ENCODE assay signal across 17 mouse cellular contexts in the genomic region with DNA sequence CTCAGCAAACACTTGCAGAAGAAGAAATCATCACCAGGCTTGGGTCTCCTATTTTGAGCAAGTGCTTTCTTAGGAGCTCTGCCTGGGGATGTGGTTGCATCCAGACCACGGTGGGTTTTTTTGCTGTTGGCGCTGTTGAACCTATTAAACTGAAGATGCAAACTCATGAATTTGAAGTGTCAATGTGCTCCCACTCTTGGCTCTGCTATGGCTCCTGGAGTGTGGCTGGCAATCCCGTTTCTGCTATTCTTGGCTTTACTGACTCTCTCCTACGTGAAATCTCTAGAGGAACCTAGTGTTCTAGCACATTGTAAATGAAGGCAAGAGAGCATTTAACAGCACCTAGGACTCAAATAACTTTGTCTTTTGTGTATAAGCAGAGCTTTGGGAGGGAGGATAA.
DNase-seq lines count a peak whose midpoint lies in the region; ATAC-seq lines count a peak whose summit lies in the region.
"Had no signal": no experiment of that assay in that cellular context is flagged by ENCODE, and none has a peak within 500 bp of the region (broad histone marks: within the 10 kb centered on the region; RNA-seq: fewer than 3 reads in every experiment).

No protein-coding gene starts in this region.

- H3K27ac ChIP-seq in kidney, embryonic 16.5 days (ENCODE audit: low read length), result no peak overlapping the region
- H3K27ac ChIP-seq: heart, adult 2 months; kidney, postnatal 0 days; limb, embryonic 12.5 days had no signal

- H3K36me3 ChIP-seq in kidney, embryonic 16.5 days (ENCODE audit: insufficient read depth, low read length), result no peaks in the 10 kb centered on the region
- H3K36me3 ChIP-seq: limb, embryonic 12.5 days had no signal

- H3K4me3 ChIP-seq in kidney, embryonic 16.5 days (ENCODE audit: low read length), result no peak overlapping the region
- H3K4me3 ChIP-seq: heart, adult 2 months; limb, embryonic 12.5 days; megakaryocyte, embryonic 14.5 days had no signal

- no peaks in the 10 kb centered on the region for H3K27me3 ChIP-seq in kidney, embryonic 16.5 days (ENCODE audit: insufficient read depth, low read length)
- H3K27me3 ChIP-seq: limb, embryonic 12.5 days; megakaryocyte, embryonic 14.5 days had no signal

- H3K9me3 ChIP-seq in kidney, embryonic 16.5 days (ENCODE audit: low read length), result no peaks in the 10 kb centered on the region
- H3K9me3 ChIP-seq: limb, embryonic 12.5 days had no signal

- 86% methylated on average over 4 of the region's 4 CpGs for WGBS in kidney, embryonic 16.5 days

- no peak overlapping the region for H3K4me2 ChIP-seq in kidney, embryonic 16.5 days (replicated peaks; ENCODE audit: low read depth, low read length)
- H3K4me2 ChIP-seq: limb, embryonic 12.5 days had no signal

- ATAC-seq in cerebellum, adult (ENCODE audit: insufficient number of reproducible peaks, low FRiP score, low TSS enrichment), result peak; percentile 41; the same call in 1 of the 2 replicates
- no peak for ATAC-seq in kidney, embryonic 16.5 days (ENCODE audit: low FRiP score, low TSS enrichment)
- ATAC-seq: forebrain, embryonic 16.5 days had no signal

- H3K4me1 ChIP-seq in kidney, embryonic 16.5 days (ENCODE audit: insufficient read depth, low read length), result no peaks in the 10 kb centered on the region
- H3K4me1 ChIP-seq: limb, embryonic 12.5 days; megakaryocyte, embryonic 14.5 days had no signal

- no peak overlapping the region for H3K9ac ChIP-seq in kidney, embryonic 16.5 days (replicated peaks; ENCODE audit: low read length)
- H3K9ac ChIP-seq: limb, embryonic 12.5 days had no signal

- DNase-seq in cerebellum, postnatal 4 days (ENCODE audit: low spot score in 2 of 2), result no peak
- peak; percentile 62 to 64 for DNase-seq in right cerebral cortex, adult 2 months (ENCODE audit: low spot score in 2 of 2)
- no peak for DNase-seq in right cerebral cortex, postnatal 4 days
- DNase-seq in left cerebral cortex, adult 8-10 months (ENCODE audit: low spot score in 2 of 2), result peak; percentile 43 to 89
- DNase-seq in B cell, adult 2 months, result no peak
- no peak for DNase-seq in thymus, postnatal 4 days
- DNase-seq: adrenal gland, postnatal 10 days; heart, adult 2 months; heart, postnatal 10 days; lung, adult 18-20 months; thymus, adult 18-20 months had no signal

Comparison
In these comparisons a context has a peak if more than half of its experiments do, and no peak if none do; other contexts are left out.
1. DNase-seq: peak in right cerebral cortex, adult 2 months (2 of 2) and left cerebral cortex, adult 8-10 months (2 of 2); none in cerebellum, postnatal 4 days (0 of 2), right cerebral cortex, postnatal 4 days (single experiment), B cell, adult 2 months (0 of 2) and thymus, postnatal 4 days (single experiment).